Comparison of ENCODE assay signal across 9 mouse cellular contexts in the genomic region with DNA sequence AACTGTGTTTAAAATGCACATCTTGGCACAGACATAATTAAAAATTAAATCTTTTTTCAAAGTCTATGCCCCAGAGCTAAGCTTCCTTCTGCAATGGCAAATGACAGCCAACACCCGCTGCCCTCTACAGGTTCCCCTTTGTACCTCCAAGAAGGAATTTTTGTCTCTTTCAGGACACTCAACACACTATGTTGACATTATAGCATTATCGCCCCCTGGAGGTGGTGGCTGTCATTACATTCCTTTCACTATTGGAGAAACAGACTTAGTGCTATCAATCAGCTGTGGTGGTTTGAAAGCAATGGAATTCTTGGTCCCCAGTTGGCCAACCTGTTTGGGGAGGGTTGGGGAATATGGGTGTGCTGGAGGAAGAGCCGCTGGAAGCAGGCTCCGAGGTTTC. TPM values are rescaled to one million over a fixed set of nuclear protein-coding genes. Genes with fewer than 3 reads are reported as not detected.
DNase-seq lines count a peak whose midpoint lies in the region; ATAC-seq and TF ChIP-seq lines count a peak whose summit lies in the region.
"Had no signal": no experiment of that assay in that cellular context is flagged by ENCODE, and none has a peak within 500 bp of the region (broad histone marks: within the 10 kb centered on the region; RNA-seq: fewer than 3 reads in every experiment).

No protein-coding gene starts in this region.

- no peaks in the 10 kb centered on the region for H3K36me3 ChIP-seq in heart, postnatal 0 days (replicated peaks; ENCODE audit: control insufficient read depth, insufficient read depth, low read length)
- peaks cover 15% of the 10 kb centered on the region for H3K36me3 ChIP-seq in small intestine, adult 2 months (ENCODE audit: control insufficient read depth, insufficient read depth, low read length)

- no peak overlapping the region for H3K27ac ChIP-seq in heart, postnatal 0 days (ENCODE audit: low read depth)
- no peak overlapping the region for H3K27ac ChIP-seq in small intestine, adult 2 months (ENCODE audit: insufficient read depth, low read depth, low read length)

- peaks cover 16% of the 10 kb centered on the region for H3K4me1 ChIP-seq in heart, postnatal 0 days (ENCODE audit: control insufficient read depth, insufficient read depth)
- H3K4me1 ChIP-seq in small intestine, adult 2 months (ENCODE audit: control insufficient read depth, insufficient read depth, insufficient read length, low read length), result peaks cover 22% of the 10 kb centered on the region; the same call in 1 of the 2 replicates

- no peak overlapping the region for H3K9ac ChIP-seq in heart, postnatal 0 days (replicated peaks; ENCODE audit: low read depth, low read length)

- intact Hi-C loops in heart, postnatal 25 days (cut with DNase I), result loop anchor here (5.0 kb wide), 1 partner anchor 37 kb away; no protein-coding TSS in a partner anchor

- 38% methylated on average over 4 of the region's 4 CpGs for WGBS in heart, postnatal 0 days
- 39% methylated on average over 4 of the region's 4 CpGs for WGBS in small intestine, adult 2 months

- H3K9me3 ChIP-seq in heart, postnatal 0 days (replicated peaks; ENCODE audit: control insufficient read depth, low read length), result no peaks in the 10 kb centered on the region
- H3K9me3 ChIP-seq: megakaryocyte, embryonic 14.5 days had no signal

- H3K4me3 ChIP-seq in heart, postnatal 0 days (ENCODE audit: low read depth, low read length), result no peak overlapping the region
- H3K4me3 ChIP-seq in small intestine, adult 2 months (ENCODE audit: low read depth, low read length), result no peak overlapping the region
- H3K4me3 ChIP-seq: megakaryocyte, embryonic 14.5 days had no signal

- peak; percentile 54 for TF ChIP-seq CTCF in heart, postnatal 0 days (IDR thresholded peaks at IDR 0.05; ENCODE audit: low read depth)
- TF ChIP-seq CTCF in small intestine, adult 2 months (IDR thresholded peaks at IDR 0.05; ENCODE audit: extremely low read depth, insufficient read length, insufficient replicate concordance, low read depth, low read length), result peak; percentile 52; the same call in 1 of the 2 replicates

- no peak for DNase-seq in heart, postnatal 0 days (ENCODE audit: low spot score)
- no peak for DNase-seq in heart, postnatal 25 days (ENCODE audit: low spot score)
- peak; percentile 54 for DNase-seq in right cerebral cortex, postnatal 14 days
- DNase-seq in right cerebral cortex, postnatal 36 days (ENCODE audit: low spot score in 2 of 2), result no peak
- DNase-seq in cerebellum, adult 8-10 months, result peak; percentile 61
- DNase-seq in kidney, postnatal 14 days, result peak; percentile 56
- no peak for DNase-seq in spleen, postnatal 14 days (ENCODE audit: low spot score in 2 of 2)

- H3K27me3 ChIP-seq in heart, postnatal 0 days (ENCODE audit: control insufficient read depth, insufficient read depth, low read length), result no peaks in the 10 kb centered on the region
- H3K27me3 ChIP-seq in small intestine, adult 2 months (ENCODE audit: control insufficient read depth, insufficient read depth, low read length), result no peaks in the 10 kb centered on the region

- H3K4me2 ChIP-seq in heart, postnatal 0 days (ENCODE audit: low read depth, low read length), result no peak overlapping the region

- no peak for TF ChIP-seq POLR2A in small intestine, adult 2 months (IDR thresholded peaks at IDR 0.05; ENCODE audit: low read depth, low read length)

- ATAC-seq in heart, postnatal 0 days (ENCODE audit: insufficient read depth, low read depth), result no peak

- no peak for TF ChIP-seq EP300 in heart, postnatal 0 days (IDR thresholded peaks at IDR 0.05; ENCODE audit: low read depth)

RNA-seq across cellular contexts. Expression of gene Pink1, which starts 13.9 kb away (rescaled TPM):
- total RNA-seq in heart, postnatal 0 days (2014; rRNA removed; ENCODE audit: low replicate concordance), result 302 and 330 TPM in 2 replicates
- polyA plus RNA-seq in heart, postnatal 0 days (2015; fragmentation: Nextera tagmentation; extraction: Ambion mirVana), result 152 and 159 TPM in 2 replicates
- total RNA-seq in heart, postnatal 25 days (2021), result 100 to 1,000 TPM; 560 to 591 TPM
- polyA plus RNA-seq in small intestine, adult 2 months (2012; rRNA removed), result 54.9 and 134 TPM in 2 replicates

RNA-seq across cellular contexts. Expression of gene Cda, which starts 27.8 kb away (rescaled TPM):
- 2.7 and 7.4 TPM in 2 replicates for total RNA-seq in heart, postnatal 0 days (2014; rRNA removed; ENCODE audit: low replicate concordance)
- polyA plus RNA-seq in heart, postnatal 0 days (2015; fragmentation: Nextera tagmentation; extraction: Ambion mirVana), result 7.0 and 7.6 TPM in 2 replicates
- 1 to 10 TPM; 1.3 to 1.8 TPM for total RNA-seq in heart, postnatal 25 days (2021)
- polyA plus RNA-seq in small intestine, adult 2 months (2012; rRNA removed), result 218 and 419 TPM in 2 replicates

RNA-seq across cellular contexts. Expression of gene Ddost, which starts 35.4 kb away (rescaled TPM):
- total RNA-seq in heart, postnatal 0 days (2014; rRNA removed; ENCODE audit: low replicate concordance), result 163 and 216 TPM in 2 replicates
- polyA plus RNA-seq in heart, postnatal 0 days (2015; fragmentation: Nextera tagmentation; extraction: Ambion mirVana), result 146 and 150 TPM in 2 replicates
- total RNA-seq in heart, postnatal 25 days (2021), result 10 to 100 TPM; 63.6 to 68.4 TPM
- 150 and 244 TPM in 2 replicates for polyA plus RNA-seq in small intestine, adult 2 months (2012; rRNA removed)

RNA-seq across cellular contexts. Expression of gene Fam43b, which starts 56.4 kb away (rescaled TPM):
- total RNA-seq in heart, postnatal 0 days (2014; rRNA removed; ENCODE audit: low replicate concordance), result not detected in 2 replicates
- not detected in 2 replicates for polyA plus RNA-seq in heart, postnatal 0 days (2015; fragmentation: Nextera tagmentation; extraction: Ambion mirVana)
- total RNA-seq in heart, postnatal 25 days (2021), result under 1 TPM in 1 of 2 experiments, not detected in 1; 0.11 TPM
- 0.08 TPM in 1 of 2 replicates, not detected in the other for polyA plus RNA-seq in small intestine, adult 2 months (2012; rRNA removed)

Comparison
In these comparisons a context has a peak if more than half of its experiments do, and no peak if none do; other contexts are left out.
1. DNase-seq: peak in right cerebral cortex, postnatal 14 days (single experiment), cerebellum, adult 8-10 months (single experiment) and kidney, postnatal 14 days (single experiment); none in heart, postnatal 0 days (single experiment), heart, postnatal 25 days (single experiment), right cerebral cortex, postnatal 36 days (0 of 2) and spleen, postnatal 14 days (0 of 2).